Mouse (Mus musculus): ENCODE data around the gene Kif26b. TPM values are rescaled to one million over a fixed set of nuclear protein-coding genes. Genes with fewer than 3 reads are reported as not detected.

The Kif26b gene
- polyA plus RNA-seq, 1 experiment from 2014 or later = 2.2 TPM

DNA sequence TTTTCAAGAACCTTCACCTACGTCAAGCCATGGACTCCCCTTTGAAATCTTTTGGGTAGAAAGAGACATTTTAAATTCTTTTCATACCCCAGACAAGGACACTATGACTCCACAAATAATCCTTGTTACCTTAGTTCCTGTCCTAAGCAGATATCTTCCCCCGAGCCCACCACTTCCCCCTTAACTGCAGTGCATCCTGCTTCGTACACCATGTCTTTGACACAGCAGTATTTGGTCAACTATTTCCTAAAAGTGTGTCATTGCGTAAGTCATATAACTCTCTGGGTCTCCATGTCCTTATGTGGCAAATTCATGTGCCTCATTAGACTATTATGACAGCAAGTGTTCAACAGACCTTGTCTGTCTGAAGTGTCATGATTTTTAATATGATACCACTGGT lies 337.8 kb downstream of the Kif26b start:
- Histone ChIP-seq H3K4me3 (ENCODE audit: low read depth, low read length) (no peak overlapping the region), H3K27me3 (ENCODE audit: insufficient read depth, low read length) (no peaks in the 10 kb centered on the region), H3K36me3 (ENCODE audit: insufficient read depth) (no peaks in the 10 kb centered on the region), H3K9ac (no peak overlapping the region), H3K4me1 (ENCODE audit: insufficient read depth) (no peaks in the 10 kb centered on the region), H3K27ac (ENCODE audit: low read depth) (no peak overlapping the region), H3K4me2 (no peak overlapping the region), H3K9me3 (ENCODE audit: low read depth, low read length) (no peaks in the 10 kb centered on the region)
- WGBS = 79% methylated on average over 4 of the region's 4 CpGs
- DNase-seq = no peak
- no peak for TF ChIP-seq CTCF (IDR thresholded peaks at IDR 0.05; ENCODE audit: low read depth)
- ATAC-seq (ENCODE audit: insufficient read depth) = no peak

DNA sequence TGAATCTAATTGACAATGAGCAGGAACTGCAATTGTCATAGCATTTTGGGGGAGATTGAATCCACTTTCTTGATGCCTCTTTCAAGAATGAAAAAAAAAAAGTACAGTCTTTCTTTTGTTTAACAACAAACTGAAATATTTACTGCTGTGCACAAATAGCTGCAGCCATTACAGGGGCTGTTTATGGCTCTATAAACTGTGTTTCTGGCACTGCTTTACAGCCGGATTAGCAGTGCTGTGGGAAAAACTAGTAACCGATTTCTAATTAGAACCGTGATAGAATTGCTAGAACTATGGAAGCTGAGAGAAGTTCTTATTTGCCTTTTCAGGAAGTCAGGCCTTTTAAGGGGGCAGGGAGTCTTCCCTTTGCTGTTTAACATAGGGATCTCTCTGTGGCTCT lies 342.1 kb downstream of the Kif26b start:
- no peak overlapping the region for H3K4me2 ChIP-seq
- TF ChIP-seq CTCF (IDR thresholded peaks at IDR 0.05; ENCODE audit: low read depth) = no peak
- H3K4me3 ChIP-seq (ENCODE audit: low read depth, low read length) = no peak overlapping the region
- H3K27ac ChIP-seq (ENCODE audit: low read depth) = no peak overlapping the region
- no peaks in the 10 kb centered on the region for H3K36me3 ChIP-seq (ENCODE audit: insufficient read depth)
- DNase-seq (no peak), ATAC-seq (ENCODE audit: insufficient read depth) (no peak)
- H3K9ac ChIP-seq = no peak overlapping the region
- H3K9me3 ChIP-seq (ENCODE audit: low read depth, low read length) = no peaks in the 10 kb centered on the region
- no peaks in the 10 kb centered on the region for H3K27me3 ChIP-seq (ENCODE audit: insufficient read depth, low read length)
- 72% methylated on average over 3 of the region's 3 CpGs for WGBS
- H3K4me1 ChIP-seq (ENCODE audit: insufficient read depth) = no peaks in the 10 kb centered on the region

GRCm38 (mm10) chr1:178876926-178877325 lies 348.0 kb downstream of the Kif26b start:
- H3K27ac ChIP-seq (ENCODE audit: low read depth) = no peak overlapping the region
- no peaks in the 10 kb centered on the region for H3K4me1 ChIP-seq (ENCODE audit: insufficient read depth)
- WGBS = 72% methylated on average over 2 of the region's 2 CpGs
- H3K36me3 ChIP-seq (ENCODE audit: insufficient read depth) = no peaks in the 10 kb centered on the region
- no peak for TF ChIP-seq CTCF (IDR thresholded peaks at IDR 0.05; ENCODE audit: low read depth)
- no peak overlapping the region for H3K4me2 ChIP-seq
- ATAC-seq (ENCODE audit: insufficient read depth) (no peak), DNase-seq (no peak)
- no peaks in the 10 kb centered on the region for H3K9me3 ChIP-seq (ENCODE audit: low read depth, low read length)
- no peak overlapping the region for H3K4me3 ChIP-seq (ENCODE audit: low read depth, low read length)
- no peak overlapping the region for H3K9ac ChIP-seq
- no peaks in the 10 kb centered on the region for H3K27me3 ChIP-seq (ENCODE audit: insufficient read depth, low read length)

DNA sequence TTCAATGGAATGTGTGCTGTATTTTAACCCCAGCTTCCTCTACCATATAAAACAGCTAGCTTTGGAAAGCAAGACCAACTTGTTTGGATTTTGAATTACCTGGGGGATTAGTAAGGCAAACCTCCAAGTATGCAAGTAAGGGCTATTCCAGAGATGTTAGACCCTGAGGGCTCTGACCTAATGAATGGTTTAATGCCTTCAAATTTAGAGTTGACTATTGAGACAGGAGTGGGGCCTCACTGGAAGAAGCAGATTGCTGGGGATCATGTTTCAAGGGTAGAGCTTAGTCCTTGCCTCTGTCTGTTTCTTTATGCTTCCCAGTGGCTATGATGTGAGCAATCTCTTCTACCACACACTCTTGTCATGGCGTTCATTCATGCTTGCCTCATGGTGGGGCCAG lies 349.8 kb downstream of the Kif26b start:
- Histone ChIP-seq H3K4me3 (ENCODE audit: low read depth, low read length) (no peak overlapping the region), H3K4me2 (no peak overlapping the region), H3K4me1 (ENCODE audit: insufficient read depth) (no peaks in the 10 kb centered on the region), H3K36me3 (ENCODE audit: insufficient read depth) (no peaks in the 10 kb centered on the region), H3K9ac (no peak overlapping the region), H3K27me3 (ENCODE audit: insufficient read depth, low read length) (no peaks in the 10 kb centered on the region), H3K9me3 (ENCODE audit: low read depth, low read length) (no peaks in the 10 kb centered on the region), H3K27ac (ENCODE audit: low read depth) (no peak overlapping the region)
- DNase-seq (no peak), ATAC-seq (ENCODE audit: insufficient read depth) (no peak)
- WGBS = 54% methylated on average over 1 of the region's 1 CpGs
- no peak for TF ChIP-seq CTCF (IDR thresholded peaks at IDR 0.05; ENCODE audit: low read depth)

DNA sequence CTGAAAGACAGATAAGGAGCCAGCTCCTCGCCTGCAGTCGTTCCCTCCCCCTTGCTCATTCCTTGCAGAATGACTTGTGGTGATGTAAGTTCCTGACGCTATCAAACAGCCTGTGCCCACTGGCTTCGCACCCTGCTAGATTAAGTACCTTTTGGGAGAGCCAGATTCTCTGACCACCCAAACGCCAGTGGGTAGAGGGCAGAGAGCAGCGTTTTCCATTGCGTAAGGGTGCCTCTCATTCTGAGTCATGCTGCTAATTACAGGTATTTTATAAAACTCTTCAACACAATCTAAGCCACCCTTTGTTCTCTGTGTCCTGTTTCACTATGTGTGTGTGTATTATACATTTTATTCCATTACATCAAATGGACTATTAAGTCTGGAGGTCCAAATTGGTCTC lies 352.0 kb downstream of the Kif26b start:
- DNase-seq (no peak), ATAC-seq (ENCODE audit: insufficient read depth) (no peak)
- no peaks in the 10 kb centered on the region for H3K4me1 ChIP-seq (ENCODE audit: insufficient read depth)
- 62% methylated on average over 7 of the region's 7 CpGs for WGBS
- no peaks in the 10 kb centered on the region for H3K36me3 ChIP-seq (ENCODE audit: insufficient read depth)
- no peak overlapping the region for H3K4me2 ChIP-seq
- no peaks in the 10 kb centered on the region for H3K9me3 ChIP-seq (ENCODE audit: low read depth, low read length)
- no peak overlapping the region for H3K4me3 ChIP-seq (ENCODE audit: low read depth, low read length)
- H3K27ac ChIP-seq (ENCODE audit: low read depth) = no peak overlapping the region
- no peak overlapping the region for H3K9ac ChIP-seq
- TF ChIP-seq CTCF (IDR thresholded peaks at IDR 0.05; ENCODE audit: low read depth) = no peak
- H3K27me3 ChIP-seq (ENCODE audit: insufficient read depth, low read length) = no peaks in the 10 kb centered on the region

DNA sequence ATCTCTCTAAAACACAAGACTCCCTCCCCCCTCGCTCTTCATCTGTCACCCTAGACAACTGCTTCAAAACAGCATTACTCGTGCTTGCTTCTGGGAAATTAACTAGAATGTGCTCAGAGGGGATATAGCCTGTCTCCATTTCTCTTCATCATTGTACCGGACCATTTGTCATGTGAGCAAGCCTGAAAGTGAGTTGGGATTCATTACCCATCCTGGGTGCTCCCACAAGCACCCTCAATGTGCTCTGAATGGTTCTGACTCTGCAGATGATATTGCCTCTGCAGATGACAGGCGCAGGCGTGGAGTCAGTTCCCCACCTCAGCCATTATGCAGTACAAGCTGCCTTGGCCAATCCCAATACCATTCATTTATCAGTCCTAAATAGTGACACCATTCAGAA lies 357.7 kb downstream of the Kif26b start:
- no peaks in the 10 kb centered on the region for H3K9me3 ChIP-seq (ENCODE audit: low read depth, low read length)
- no peaks in the 10 kb centered on the region for H3K4me1 ChIP-seq (ENCODE audit: insufficient read depth)
- ATAC-seq (ENCODE audit: insufficient read depth) (peak; percentile 11; the same call in 1 of the 2 replicates), DNase-seq (no peak)
- H3K27ac ChIP-seq (ENCODE audit: low read depth) = no peak overlapping the region
- H3K4me2 ChIP-seq = no peak overlapping the region
- no peaks in the 10 kb centered on the region for H3K27me3 ChIP-seq (ENCODE audit: insufficient read depth, low read length)
- WGBS = 58% methylated on average over 5 of the region's 5 CpGs
- no peak for TF ChIP-seq CTCF (IDR thresholded peaks at IDR 0.05; ENCODE audit: low read depth)
- no peak overlapping the region for H3K9ac ChIP-seq
- no peaks in the 10 kb centered on the region for H3K36me3 ChIP-seq (ENCODE audit: insufficient read depth)
- H3K4me3 ChIP-seq (ENCODE audit: low read depth, low read length) = no peak overlapping the region

- Histone ChIP-seq H3K9ac (no peak overlapping the region), H3K36me3 (ENCODE audit: insufficient read depth) (no peaks in the 10 kb centered on the region), H3K4me1 (ENCODE audit: insufficient read depth) (no peaks in the 10 kb centered on the region), H3K27ac (ENCODE audit: low read depth) (no peak overlapping the region), H3K9me3 (ENCODE audit: low read depth, low read length) (no peaks in the 10 kb centered on the region), H3K4me3 (ENCODE audit: low read depth, low read length) (no peak overlapping the region), H3K4me2 (no peak overlapping the region), H3K27me3 (ENCODE audit: insufficient read depth, low read length) (no peaks in the 10 kb centered on the region)
- no peak for TF ChIP-seq CTCF (IDR thresholded peaks at IDR 0.05; ENCODE audit: low read depth)
- ATAC-seq (ENCODE audit: insufficient read depth) (no peak), DNase-seq (no peak)
- 82% methylated on average over 6 of the region's 6 CpGs for WGBS
Observed at GRCm38 (mm10) chr1:178892376-178892775, 363.5 kb downstream of the Kif26b start.
